Mouse (Mus musculus): ENCODE results near the gene Acsl1.

Acsl1 gene

DNA sequence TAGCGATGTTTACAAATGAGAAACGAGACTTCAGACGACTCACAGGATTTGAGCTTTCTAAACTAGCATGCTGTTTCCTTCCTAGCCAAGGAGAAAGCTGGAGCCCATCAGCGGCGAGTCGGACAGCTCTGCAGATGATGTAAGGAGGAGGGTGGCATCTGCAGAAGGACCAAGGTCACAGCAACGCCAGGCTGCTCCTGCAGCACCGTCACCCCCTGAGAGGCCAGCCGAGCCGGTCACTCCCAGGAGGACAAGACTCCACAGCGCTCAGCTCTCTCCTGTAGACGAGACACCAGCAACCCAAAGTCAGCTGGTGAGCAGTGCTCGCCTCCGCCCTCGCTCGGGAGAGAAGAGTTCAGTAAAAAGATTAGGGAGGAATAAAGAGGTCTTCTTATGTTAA lies 91.5 kb downstream of the Acsl1 start:
- WGBS = 88% methylated on average over 16 of the region's 16 CpGs

DNA sequence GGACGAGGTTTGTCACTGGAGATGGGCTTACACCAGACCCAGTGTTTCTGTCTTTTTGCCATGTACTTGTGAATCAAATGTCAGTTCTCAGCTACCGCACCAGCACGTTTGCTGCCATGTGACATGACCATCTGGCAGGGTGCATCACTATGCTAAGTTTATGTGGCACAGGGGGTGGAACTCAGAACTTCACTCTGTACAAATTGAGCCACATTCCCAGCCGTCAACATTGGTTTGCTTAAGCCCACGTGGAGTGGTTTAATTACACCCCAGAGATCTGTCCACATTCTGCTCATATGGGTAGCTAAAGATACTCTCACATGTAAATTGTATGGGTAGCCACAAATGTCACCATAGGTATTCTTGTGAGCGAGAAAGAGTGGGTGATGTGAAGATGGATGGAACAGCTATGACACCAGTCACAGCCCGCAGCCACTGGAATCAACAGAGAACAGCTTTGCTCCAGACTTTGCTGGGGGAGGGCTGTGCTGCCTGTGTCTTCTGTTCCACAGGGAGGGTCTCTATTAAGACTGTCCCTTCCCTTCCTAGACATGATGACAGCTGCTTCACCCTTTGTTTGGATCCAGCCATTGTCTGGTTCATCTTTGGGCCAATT lies 96.2 kb downstream of the Acsl1 start:
- 48% methylated on average over 7 of the region's 7 CpGs for WGBS

DNA sequence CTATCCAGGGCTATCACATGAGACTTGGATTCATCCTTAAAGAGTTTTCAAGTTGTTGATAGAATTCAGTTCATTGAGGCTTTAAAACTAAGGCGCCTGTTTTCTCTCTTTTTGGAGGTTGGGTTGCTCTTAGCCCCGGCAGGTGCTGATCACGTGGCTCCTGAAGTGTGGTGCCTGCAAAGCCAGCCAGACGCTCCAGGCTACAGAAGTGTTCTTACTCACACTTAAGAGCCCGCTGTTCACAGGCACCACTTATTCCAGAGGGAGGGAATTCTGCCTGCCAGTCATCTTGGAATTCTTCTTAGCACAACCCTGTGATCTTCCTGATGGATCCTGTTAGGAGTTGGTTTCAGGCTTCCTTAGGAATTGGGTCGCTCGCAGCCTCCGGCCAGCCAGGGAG lies 97.1 kb downstream of the Acsl1 start:
- 75% methylated on average over 8 of the region's 8 CpGs for WGBS

DNA sequence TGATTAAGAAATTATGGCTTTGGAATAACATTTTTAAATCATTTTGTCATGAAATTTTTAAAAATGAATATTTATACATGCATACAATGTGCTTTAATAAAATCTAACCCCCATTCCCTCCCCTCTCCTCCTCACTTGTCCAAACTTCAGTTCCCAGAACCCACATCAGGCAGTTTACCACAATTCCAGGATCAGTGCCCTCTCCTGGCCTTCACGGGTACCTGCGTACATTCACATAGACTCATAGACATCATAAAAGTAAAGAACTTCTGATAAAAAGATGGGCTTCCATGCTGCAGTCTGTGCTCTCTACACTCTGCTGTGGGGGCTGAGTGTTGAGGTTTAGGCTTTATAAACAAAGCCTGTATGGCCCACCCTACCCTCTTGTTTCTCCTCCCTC lies 98.1 kb downstream of the Acsl1 start:
- 77% methylated on average over 2 of the region's 2 CpGs for WGBS

DNA sequence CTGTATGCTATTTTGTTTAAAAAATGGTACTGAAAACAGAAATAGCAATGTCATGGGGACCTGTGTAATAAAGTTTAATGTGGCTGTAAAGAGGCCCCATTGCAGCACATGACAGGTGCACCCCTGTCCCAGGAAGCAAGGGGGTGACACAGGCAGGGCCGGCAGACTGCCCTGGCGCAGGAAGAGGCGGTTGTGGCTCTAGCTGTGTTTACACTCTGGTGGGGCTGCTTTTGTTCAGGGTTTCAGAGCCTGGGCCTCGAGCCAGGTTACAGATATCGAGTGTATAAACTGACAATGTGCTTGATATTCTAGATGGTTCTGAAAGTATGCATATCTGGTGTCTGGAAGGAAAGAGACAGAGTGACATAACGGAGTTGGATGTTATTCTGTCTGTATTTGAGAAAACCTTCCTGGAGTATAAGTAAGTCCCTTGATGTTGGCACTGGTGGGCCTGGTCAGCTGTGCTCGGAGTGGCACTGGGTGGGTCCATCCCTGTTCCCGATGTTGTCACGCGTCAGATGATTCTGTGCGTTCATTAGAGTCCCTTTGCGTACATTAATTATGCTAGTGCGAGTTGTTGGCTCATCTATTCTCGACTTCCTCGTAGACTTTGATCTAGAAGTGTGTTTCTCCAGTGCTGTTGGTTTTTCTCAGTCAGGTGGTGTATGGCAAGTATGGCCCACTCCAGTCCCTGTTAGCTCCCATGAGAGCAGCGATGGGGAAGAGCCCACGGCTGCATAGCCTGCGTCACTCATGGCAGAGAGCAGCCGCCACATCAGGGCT lies 99.0 kb downstream of the Acsl1 start:
- WGBS = 88% methylated on average over 19 of the region's 19 CpGs

DNA sequence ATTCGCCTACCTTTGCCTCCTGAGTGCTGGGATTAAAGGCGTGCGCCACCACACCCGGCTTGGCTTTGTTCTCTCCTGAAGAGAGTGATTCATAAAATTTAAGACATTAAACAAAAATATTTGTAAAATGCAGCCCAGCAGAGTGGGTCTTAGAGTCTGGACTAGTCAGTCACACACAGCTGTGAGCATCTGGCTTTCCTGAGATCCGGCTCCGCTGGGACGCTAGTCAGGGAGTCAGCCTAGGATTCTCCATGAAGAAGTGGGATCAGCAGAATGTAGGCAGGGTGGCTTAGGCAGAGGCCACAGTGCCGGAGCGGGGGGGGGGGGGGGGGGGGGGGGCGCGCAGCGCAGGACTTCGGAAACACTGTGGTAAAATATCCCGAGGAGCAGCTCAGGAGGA lies 99.8 kb downstream of the Acsl1 start:
- 95% methylated on average over 12 of the region's 14 CpGs for WGBS

DNA sequence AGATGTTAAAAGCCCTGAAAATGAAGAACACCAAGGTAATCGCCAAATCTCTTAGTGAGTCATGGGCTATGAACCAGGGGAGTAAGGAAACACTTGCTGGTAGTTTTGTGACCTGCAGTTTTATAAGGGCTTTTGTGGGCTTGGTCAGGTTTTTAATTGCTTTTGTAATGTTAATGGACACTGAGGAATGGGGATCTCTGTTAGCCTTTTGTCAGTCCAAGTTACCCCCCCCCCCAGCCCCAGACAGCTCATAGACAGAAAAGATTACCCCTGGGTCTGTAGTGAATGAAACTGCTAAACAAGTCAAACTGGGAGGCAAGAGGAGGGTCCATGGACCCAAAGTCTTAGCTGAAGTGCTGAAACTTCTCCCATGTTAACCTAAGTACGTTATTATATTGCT lies 102.6 kb downstream of the Acsl1 start:
- WGBS = 93% methylated on average over 2 of the region's 2 CpGs

DNA sequence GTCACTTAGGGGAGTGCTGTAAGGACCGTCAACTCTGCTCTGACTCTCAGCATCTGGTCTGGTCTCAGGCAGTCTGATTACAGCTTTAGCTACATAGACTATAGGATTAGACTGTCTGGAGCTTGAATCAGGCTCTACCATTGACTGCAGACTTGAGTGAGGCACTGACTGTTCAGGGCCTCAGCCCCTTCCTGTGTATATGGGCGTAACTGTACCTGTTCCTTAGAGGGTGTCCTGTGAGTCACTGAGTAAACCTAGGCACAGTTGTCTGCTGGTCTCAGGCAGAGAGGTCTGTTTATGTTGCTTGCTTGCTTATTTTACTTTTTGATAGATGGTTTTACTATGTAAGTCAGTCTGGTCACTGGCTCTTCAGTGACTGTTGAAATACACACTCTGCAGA lies 103.1 kb downstream of the Acsl1 start:
- 91% methylated on average over 2 of the region's 2 CpGs for WGBS

DNA sequence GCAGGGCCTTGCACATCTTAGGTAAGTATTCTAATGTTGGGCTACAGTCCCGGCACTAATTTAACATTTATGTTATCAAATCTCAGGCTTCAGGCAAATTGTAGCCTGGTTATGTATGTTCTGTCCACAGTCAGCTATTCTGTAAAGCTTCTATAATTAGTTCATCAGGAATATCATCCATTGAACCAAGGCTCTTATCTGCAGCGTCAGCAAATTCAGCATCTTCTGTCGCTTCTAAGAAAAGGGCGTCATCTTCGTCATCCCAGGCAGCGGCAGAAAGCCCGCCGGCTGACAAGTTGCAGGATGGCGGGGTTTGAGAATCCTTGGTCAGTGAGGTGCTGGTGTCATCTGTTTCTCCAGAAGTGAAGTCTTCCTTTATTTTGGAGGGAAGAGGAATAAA lies 108.0 kb downstream of the Acsl1 start:
- 93% methylated on average over 9 of the region's 9 CpGs for WGBS

DNA sequence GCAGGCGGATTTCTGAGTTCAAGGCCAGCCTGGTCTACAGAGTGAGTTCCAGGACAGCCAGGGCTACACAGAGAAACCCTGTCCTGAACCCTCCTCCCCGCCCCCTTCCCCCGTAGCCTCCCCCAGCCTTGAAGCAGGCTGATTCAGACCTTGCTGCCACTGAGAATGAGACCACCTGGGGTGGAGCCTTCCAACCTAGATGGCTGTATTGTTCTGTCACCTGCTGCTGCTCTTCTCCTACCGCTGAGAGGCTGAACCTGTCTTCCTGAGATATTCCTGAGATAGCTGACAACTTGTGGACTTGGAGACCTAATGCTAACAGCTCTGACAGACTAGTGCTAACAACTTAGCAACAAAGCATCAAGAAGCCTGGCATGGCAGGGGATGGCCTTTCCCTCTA lies 113.5 kb downstream of the Acsl1 start:
- WGBS = 69% methylated on average over 4 of the region's 4 CpGs

DNA sequence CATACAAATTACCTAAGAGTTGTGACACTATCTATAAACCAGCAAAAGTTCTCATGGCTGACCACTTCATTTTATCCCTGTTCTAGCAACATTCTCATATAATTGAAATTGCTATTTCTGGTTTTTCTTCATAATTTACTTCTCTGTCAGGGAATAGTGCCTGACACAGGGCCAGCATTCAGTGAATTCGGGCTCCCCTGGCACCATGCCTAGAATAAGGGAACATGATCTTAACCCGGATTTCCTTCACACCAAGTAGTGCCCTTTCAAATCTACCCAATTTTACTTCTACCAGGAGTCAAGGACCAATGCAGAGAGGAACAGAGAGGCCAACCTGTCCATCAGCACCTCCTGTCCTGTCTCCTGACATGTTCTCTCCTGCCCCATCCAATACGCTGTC lies 114.7 kb downstream of the Acsl1 start:
- WGBS = 67% methylated on average over 3 of the region's 3 CpGs

Data from cerebral cortex, adult 2 months (tissue).